Mouse (Mus musculus) lung, embryonic 16.5 days (tissue): ENCODE measurements around the gene Mcu. TPM values are rescaled to one million over a fixed set of nuclear protein-coding genes. Genes with fewer than 3 reads are reported as not detected.

Experiments used
- ATAC-seq: fragments of 200-750 bp; cut with Nextera tagmentation; 2 replicates; pipeline ENCODE4 v1.8.0; 2017; ENCODE audit warnings: low read depth, mild to moderate bottlenecking, moderate library complexity
- H3K27ac ChIP-seq: fragments of 300-500 bp; sonication (generic); 2 replicates; pipeline ENCODE4 v1.5.1; 2014; ENCODE audit warnings: mild to moderate bottlenecking, control low read depth, low read length
- H3K27me3 ChIP-seq: fragments of 300-500 bp; sonication (generic); 2 replicates; pipeline ENCODE4 v1.6.1; 2014; ENCODE audit warnings: low read depth, low read length, mixed read lengths; ENCODE audit not compliant: control insufficient read depth, insufficient read depth
- H3K36me3 ChIP-seq: fragments of 300-500 bp; sonication (generic); 2 replicates; pipeline ENCODE4 v1.6.1; 2014; ENCODE audit warnings: low read length; ENCODE audit not compliant: control insufficient read depth, insufficient read depth
- H3K4me1 ChIP-seq: fragments of 300-500 bp; sonication (generic); replicated peaks from 2 replicates; pipeline ENCODE4 v1.6.1; 2014; ENCODE audit warnings: low read length, mixed read lengths; ENCODE audit not compliant: control insufficient read depth, insufficient read depth
- H3K4me2 ChIP-seq: fragments of 300-500 bp; sonication (generic); 2 replicates; pipeline ENCODE4 v1.6.1; 2014; ENCODE audit warnings: low read depth, low read length, control low read depth
- H3K4me3 ChIP-seq: fragments of 300-500 bp; sonication (generic); 2 replicates; pipeline ENCODE4 v1.5.1; 2014; ENCODE audit warnings: mild to moderate bottlenecking, low read length, control low read depth
- H3K9ac ChIP-seq: fragments of 300-500 bp; sonication (generic); 2 replicates; pipeline ENCODE4 v1.6.1; 2014; ENCODE audit warnings: low read length, control low read depth
- H3K9me3 ChIP-seq: fragments of 300-500 bp; sonication (generic); 2 replicates; pipeline ENCODE4 v1.6.1; 2016; ENCODE audit warnings: low read length; ENCODE audit not compliant: control insufficient read depth
- WGBS: fragments of 180-500 bp; shearing (Covaris S2); extraction: QIAGEN DNeasy Blood & Tissue Kit; methylation state at CpG from one replicate; pipeline ENCODE4 v1.1.7; 2014; 5-methylcytosine and 5-hydroxymethylcytosine counted together
- polyA plus RNA-seq: library from polyadenylated mRNA; unstranded; fragments of >200 nt; fragmentation: Nextera tagmentation; extraction: Ambion mirVana; gene quantifications from 2 replicates; pipeline ENCODE4 v1.2.1, GENCODE M21; 2015

Mcu gene
- polyA plus RNA-seq, 1 experiment from 2014 or later, result 33.3 TPM

- Histone ChIP-seq H3K4me3 (no peak overlapping the region), H3K4me1 (no peaks in the 10 kb centered on the region; the same call in 1 of the 2 replicates), H3K27me3 (no peaks in the 10 kb centered on the region), H3K4me2 (no peak overlapping the region), H3K9ac (no peak overlapping the region), H3K27ac (no peak overlapping the region), H3K36me3 (no peaks in the 10 kb centered on the region), H3K9me3 (peaks cover 4% of the 10 kb centered on the region; the same call in 1 of the 2 replicates)
- 73% methylated on average over 11 of the region's 11 CpGs for WGBS
- peak; percentile 23; the same call in 1 of the 2 replicates for ATAC-seq
Observed at GRCm38 (mm10) chr10:59548768-59549333, 67.6 kb downstream of the Mcu start.

GRCm38 (mm10) chr10:59548211-59548610 lies 68.3 kb downstream of the Mcu start:
- 57% methylated on average over 6 of the region's 6 CpGs for WGBS
- Histone ChIP-seq H3K27me3 (no peaks in the 10 kb centered on the region), H3K4me1 (no peaks in the 10 kb centered on the region; the same call in 1 of the 2 replicates), H3K27ac (no peak overlapping the region), H3K9me3 (peaks cover 4% of the 10 kb centered on the region; the same call in 1 of the 2 replicates), H3K36me3 (no peaks in the 10 kb centered on the region), H3K4me3 (no peak overlapping the region), H3K4me2 (no peak overlapping the region), H3K9ac (no peak overlapping the region)
- no peak for ATAC-seq

- no peak overlapping the region for H3K27ac ChIP-seq
- H3K9ac ChIP-seq, result no peak overlapping the region
- H3K36me3 ChIP-seq, result no peaks in the 10 kb centered on the region
- H3K4me2 ChIP-seq, result no peak overlapping the region
- WGBS, result 44% methylated on average over 7 of the region's 7 CpGs
- no peaks in the 10 kb centered on the region for H3K27me3 ChIP-seq
- no peaks in the 10 kb centered on the region; the same call in none of the 2 replicates for H3K4me1 ChIP-seq
- no peak overlapping the region for H3K4me3 ChIP-seq
- H3K9me3 ChIP-seq, result peaks cover 4% of the 10 kb centered on the region; the same call in 1 of the 2 replicates
- ATAC-seq, result no peak
Observed at GRCm38 (mm10) chr10:59547426-59547825, 69.1 kb downstream of the Mcu start.

- H3K4me2 ChIP-seq, result no peak overlapping the region
- H3K36me3 ChIP-seq, result no peaks in the 10 kb centered on the region
- 90% methylated on average over 7 of the region's 7 CpGs for WGBS
- peaks cover 4% of the 10 kb centered on the region; the same call in 1 of the 2 replicates for H3K9me3 ChIP-seq
- no peaks in the 10 kb centered on the region; the same call in none of the 2 replicates for H3K4me1 ChIP-seq
- no peak overlapping the region for H3K27ac ChIP-seq
- ATAC-seq, result no peak
- H3K27me3 ChIP-seq, result no peaks in the 10 kb centered on the region
- H3K4me3 ChIP-seq, result no peak overlapping the region
- no peak overlapping the region for H3K9ac ChIP-seq
Observed at GRCm38 (mm10) chr10:59545169-59545568, 71.3 kb downstream of the Mcu start.

GRCm38 (mm10) chr10:59543351-59543750 lies 73.1 kb downstream of the Mcu start:
- H3K9me3 ChIP-seq, result peaks cover 4% of the 10 kb centered on the region; the same call in 1 of the 2 replicates
- H3K4me1 ChIP-seq, result peaks cover 10% of the 10 kb centered on the region
- no peak overlapping the region for H3K27ac ChIP-seq
- H3K27me3 ChIP-seq, result no peaks in the 10 kb centered on the region
- 68% methylated on average over 9 of the region's 9 CpGs for WGBS
- no peak overlapping the region for H3K4me3 ChIP-seq
- no peak overlapping the region for H3K4me2 ChIP-seq
- H3K9ac ChIP-seq, result no peak overlapping the region
- 0 out of 2 replicates have a peak, but pooled peaks have one; percentile 36 for ATAC-seq
- no peaks in the 10 kb centered on the region for H3K36me3 ChIP-seq

- Histone ChIP-seq H3K27me3 (no peaks in the 10 kb centered on the region), H3K9me3 (peaks cover 4% of the 10 kb centered on the region; the same call in 1 of the 2 replicates), H3K4me1 (peaks cover 10% of the 10 kb centered on the region), H3K27ac (no peak overlapping the region), H3K36me3 (no peaks in the 10 kb centered on the region), H3K4me3 (no peak overlapping the region), H3K4me2 (no peak overlapping the region), H3K9ac (no peak overlapping the region)
- no peak for ATAC-seq
- WGBS, result 85% methylated on average over 11 of the region's 11 CpGs
Observed at GRCm38 (mm10) chr10:59541466-59541865, 75.0 kb downstream of the Mcu start.

- no peak overlapping the region for H3K4me2 ChIP-seq
- H3K27me3 ChIP-seq, result no peaks in the 10 kb centered on the region
- WGBS, result 75% methylated on average over 3 of the region's 3 CpGs
- H3K36me3 ChIP-seq, result no peaks in the 10 kb centered on the region
- H3K4me1 ChIP-seq, result peaks cover 10% of the 10 kb centered on the region
- no peak overlapping the region for H3K27ac ChIP-seq
- H3K9me3 ChIP-seq, result no peaks in the 10 kb centered on the region; the same call in 1 of the 2 replicates
- no peak for ATAC-seq
- H3K9ac ChIP-seq, result no peak overlapping the region
- no peak overlapping the region for H3K4me3 ChIP-seq
Observed at GRCm38 (mm10) chr10:59540596-59540995, 75.9 kb downstream of the Mcu start.

GRCm38 (mm10) chr10:59540081-59540480 lies 76.4 kb downstream of the Mcu start:
- no peaks in the 10 kb centered on the region for H3K9me3 ChIP-seq
- H3K4me2 ChIP-seq, result no peak overlapping the region; the same call in 1 of the 2 replicates
- WGBS, result 86% methylated on average over 3 of the region's 3 CpGs
- H3K9ac ChIP-seq, result no peak overlapping the region
- H3K4me1 ChIP-seq, result peaks cover 10% of the 10 kb centered on the region
- no peaks in the 10 kb centered on the region for H3K27me3 ChIP-seq
- no peak overlapping the region for H3K27ac ChIP-seq
- H3K36me3 ChIP-seq, result no peaks in the 10 kb centered on the region
- no peak for ATAC-seq
- no peak overlapping the region for H3K4me3 ChIP-seq

GRCm38 (mm10) chr10:59539533-59539875 lies 77.0 kb downstream of the Mcu start:
- peak overlapping the region; percentile 42 for H3K4me3 ChIP-seq
- H3K9ac ChIP-seq, result peak overlapping the region; percentile 51
- no peaks in the 10 kb centered on the region for H3K27me3 ChIP-seq
- ATAC-seq, result peak; percentile 74
- no peaks in the 10 kb centered on the region for H3K9me3 ChIP-seq
- peak overlapping the region; percentile 65 for H3K4me2 ChIP-seq
- H3K4me1 ChIP-seq, result peaks cover 10% of the 10 kb centered on the region
- H3K27ac ChIP-seq, result no peak overlapping the region
- under 1% methylated on average over 12 of the region's 12 CpGs for WGBS
- no peaks in the 10 kb centered on the region for H3K36me3 ChIP-seq
